Mouse (Mus musculus): ENCODE measurements around the gene Gm10382. TPM values are rescaled to one million over a fixed set of nuclear protein-coding genes. Genes with fewer than 3 reads are reported as not detected.
A peak's percentile ranks its signal among the peaks of the same experiment; 100 is the strongest.
"Not testable (repeated sequence)": the region's sequence is repeated elsewhere in the genome, so short reads cannot be mapped to it uniquely, and the experiment has no call there.

Gm10382 gene
- total and polyA plus RNA-seq, 3 experiments, result 0.65 to 0.96 TPM; not detected in 1

DNA sequence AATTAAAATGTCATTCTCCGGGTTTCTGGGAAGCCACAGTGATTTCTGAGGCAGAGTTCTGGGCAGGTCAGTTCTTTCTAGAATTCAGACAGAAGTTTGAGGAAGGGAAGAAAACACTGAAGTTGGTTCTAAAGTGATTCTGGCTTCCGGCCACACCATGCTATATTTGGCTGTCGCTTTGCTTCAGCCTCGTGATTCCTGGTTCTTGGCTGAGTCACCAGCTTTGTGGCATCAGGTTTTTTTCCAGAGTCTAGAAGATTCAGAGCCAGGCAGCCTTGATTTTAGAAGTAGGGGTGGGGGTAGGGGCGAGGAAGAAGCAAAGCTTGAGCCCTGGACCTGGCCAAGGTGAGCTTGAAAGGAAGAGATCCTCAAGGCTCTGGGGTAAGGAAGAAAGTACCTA is 2.5 kb downstream of the Gm10382 start (continued):
- TF ChIP-seq MYB (IDR thresholded peaks at IDR 0.05; ENCODE audit: low read depth, low read length) (no peak), EP300 (IDR thresholded peaks at IDR 0.05; ENCODE audit: low read depth in 1 of 2, low read length in 2 of 2) (peak in 1 of 2 experiments; percentile 60; a peak in 3 of 4 replicates), MXI1 (IDR thresholded peaks at IDR 0.05; ENCODE audit: low read depth, low read length) (peak; percentile 72), ZKSCAN1 (IDR thresholded peaks at IDR 0.05; ENCODE audit: low read depth, low read length) (no peak), UBTF (IDR thresholded peaks at IDR 0.05; ENCODE audit: borderline replicate concordance, insufficient read depth, low read depth, low read length) (no peak), ZNF384 (IDR thresholded peaks at IDR 0.05; ENCODE audit: low read depth, low read length) (peak; percentile 68), MEF2A (IDR thresholded peaks at IDR 0.05; ENCODE audit: extremely low read depth, insufficient replicate concordance, low read depth, low read length, poor library complexity, severe bottlenecking) (peak; percentile 98), POLR2A (IDR thresholded peaks at IDR 0.05; ENCODE audit: control insufficient read depth in 1 of 2, insufficient read depth in 1 of 2, low read depth in 1 of 2, low read length in 2 of 2, poor library complexity in 1 of 2) (no peak), HCFC1 (IDR thresholded peaks at IDR 0.05; ENCODE audit: low read depth, low read length) (0 out of 2 replicates have a peak, but pooled peaks have one; percentile 46), CHD2 (IDR thresholded peaks at IDR 0.05; ENCODE audit: low read length) (no peak), BHLHE40 (IDR thresholded peaks at IDR 0.05; ENCODE audit: borderline replicate concordance, low read depth, low read length) (peak; percentile 80), CHD1 (IDR thresholded peaks at IDR 0.05; ENCODE audit: low read depth, low read length) (no peak), USF2 (IDR thresholded peaks at IDR 0.05; ENCODE audit: borderline replicate concordance in 1 of 2, insufficient read depth in 1 of 2, low read depth in 1 of 2, low read length in 2 of 2) (no peak), TAL1 (IDR thresholded peaks at IDR 0.05; ENCODE audit: low read length) (no peak), RAD21 (IDR thresholded peaks at IDR 0.05; ENCODE audit: low read depth, low read length) (no peak), SIN3A (IDR thresholded peaks at IDR 0.05; ENCODE audit: low read length) (peak; percentile 75; the same call in 1 of the 2 replicates), RCOR1 (IDR thresholded peaks at IDR 0.05; ENCODE audit: low read depth, low read length) (peak; percentile 97)

- not testable (repeated sequence) for H3K27me3 ChIP-seq (ENCODE audit: control insufficient read depth in 1 of 2, insufficient read depth in 2 of 2, low read length in 2 of 2); H3K4me3 ChIP-seq (ENCODE audit: control insufficient read depth in 1 of 2, insufficient read depth in 1 of 2, low read depth in 2 of 2, low read length in 2 of 2)
Measured at GRCm38 (mm10) chr5:125392176-125392575, 3.1 kb downstream of the Gm10382 start.

DNA sequence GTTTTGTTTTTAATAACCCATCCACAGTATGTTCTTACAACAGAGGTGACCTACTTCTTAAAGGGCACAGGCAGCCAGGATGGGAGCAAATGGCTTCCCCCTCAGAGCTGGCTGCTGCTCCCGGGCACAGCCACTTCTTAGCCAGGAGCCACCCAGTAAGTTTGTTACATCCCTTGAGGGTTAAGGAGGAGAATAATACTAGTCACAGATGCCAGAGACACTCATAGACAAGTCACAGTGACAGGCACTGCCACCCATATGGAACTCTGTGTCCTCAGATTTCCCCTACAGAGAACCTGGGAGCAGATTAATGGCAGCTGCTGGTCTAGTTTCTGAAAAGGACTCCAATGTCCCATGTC is 3.5 kb downstream of the Gm10382 start:
- TF ChIP-seq ETS1 (IDR thresholded peaks at IDR 0.05; ENCODE audit: low read depth, low read length) (no peak), ZMIZ1 (IDR thresholded peaks at IDR 0.05; ENCODE audit: low read depth, low read length) (peak; percentile 36; the same call in 1 of the 2 replicates), HCFC1 (IDR thresholded peaks at IDR 0.05; ENCODE audit: low read depth, low read length) (no peak)
- DNase-seq (ENCODE audit: low read depth, low spot score), result no peak
- Histone ChIP-seq H3K27me3 (ENCODE audit: control insufficient read depth in 1 of 2, insufficient read depth in 2 of 2, low read length in 2 of 2) (no peaks in the 10 kb centered on the region), H3K27ac (ENCODE audit: control insufficient read depth, low read depth, low read length) (peak overlapping the region; percentile 70), H3K9me3 (replicated peaks; ENCODE audit: insufficient read depth, low read length) (no peaks in the 10 kb centered on the region), H3K79me2 (ENCODE audit: control insufficient read depth, insufficient read depth, low read length, poor library complexity) (peaks cover 23% of the 10 kb centered on the region), H3K9ac (ENCODE audit: control insufficient read depth, low read depth, low read length, poor library complexity, severe bottlenecking) (peak overlapping the region; percentile 61), H3K4me3 (ENCODE audit: control insufficient read depth in 1 of 2, insufficient read depth in 1 of 2, low read depth in 2 of 2, low read length in 2 of 2) (peak overlapping the region; percentile 25 to 30), H3K36me3 (ENCODE audit: control insufficient read depth in 1 of 2, insufficient read depth in 2 of 2, low read length in 2 of 2) (peaks cover 7 to 35% of the 10 kb centered on the region in 2 experiments), H3K4me1 (ENCODE audit: control insufficient read depth in 1 of 2, insufficient read depth in 2 of 2, low read length in 2 of 2) (peaks cover 9 to 40% of the 10 kb centered on the region in 2 experiments)

More at GRCm38 (mm10) chr5:125392176-125392575, 3.1 kb downstream of the Gm10382 start:
- peak overlapping the region; percentile 22 for H3K27ac ChIP-seq (ENCODE audit: control insufficient read depth, low read depth, low read length)
- not testable (repeated sequence) for H3K9me3 ChIP-seq (replicated peaks; ENCODE audit: insufficient read depth, low read length); DNase-seq (ENCODE audit: low read depth, low spot score); H3K9ac ChIP-seq (ENCODE audit: control insufficient read depth, low read depth, low read length, poor library complexity, severe bottlenecking)
- peaks cover 23% of the 10 kb centered on the region for H3K79me2 ChIP-seq (ENCODE audit: control insufficient read depth, insufficient read depth, low read length, poor library complexity)
- H3K4me1 ChIP-seq (ENCODE audit: control insufficient read depth in 1 of 2, insufficient read depth in 2 of 2, low read length in 2 of 2), result peaks cover 9 to 40% of the 10 kb centered on the region in 2 experiments
- peaks cover 7 to 35% of the 10 kb centered on the region in 2 experiments for H3K36me3 ChIP-seq (ENCODE audit: control insufficient read depth in 1 of 2, insufficient read depth in 2 of 2, low read length in 2 of 2)

Measured in MEL (cell line).